Mouse (Mus musculus): Measurements from ENCODE around the gene Slc47a1. TPM values are rescaled to one million over a fixed set of nuclear protein-coding genes. Genes with fewer than 3 reads are reported as not detected.

Gene Slc47a1
- polyA plus RNA-seq, 1 experiment, result 3.4 TPM

DNA sequence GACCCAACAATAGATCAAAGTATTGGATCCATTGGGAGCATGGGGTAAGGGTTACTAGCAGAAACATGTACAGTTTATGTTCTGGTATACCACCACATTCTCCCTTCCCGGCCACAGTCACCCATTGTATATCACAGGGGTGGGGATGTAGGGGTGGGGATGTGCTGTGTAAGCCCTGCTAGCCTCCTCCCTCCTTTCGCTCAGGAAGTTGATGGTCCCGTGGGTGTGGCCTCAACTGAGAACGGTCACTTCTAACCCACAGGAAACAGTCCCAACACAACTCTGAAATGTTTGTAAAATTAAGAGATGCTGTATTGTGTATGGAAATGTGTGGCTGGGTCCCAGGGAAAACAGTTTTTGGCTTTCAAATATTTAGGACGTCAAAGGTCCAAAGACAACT, 35.3 kb upstream of the Slc47a1 start:
- Histone ChIP-seq H3K4me1 (replicated peaks; ENCODE audit: control insufficient read depth, insufficient read depth, low read length) (no peaks in the 10 kb centered on the region), H3K4me3 (ENCODE audit: control insufficient read depth, insufficient read depth, low read length) (no peak overlapping the region), H3K36me3 (ENCODE audit: control insufficient read depth, insufficient read depth, low read length) (no peaks in the 10 kb centered on the region), H3K27me3 (ENCODE audit: control insufficient read depth, insufficient read depth, low read length) (peaks cover under 1% of the 10 kb centered on the region; the same call in 1 of the 2 replicates), H3K27ac (ENCODE audit: control insufficient read depth, insufficient read depth, low read length) (no peak overlapping the region)
- 34% methylated on average over 5 of the region's 5 CpGs for WGBS
- TF ChIP-seq POLR2A (IDR thresholded peaks at IDR 0.05; ENCODE audit: control insufficient read depth, extremely low read depth, insufficient read depth, low read length, poor library complexity), result no peak
- no peak for DNase-seq

DNA sequence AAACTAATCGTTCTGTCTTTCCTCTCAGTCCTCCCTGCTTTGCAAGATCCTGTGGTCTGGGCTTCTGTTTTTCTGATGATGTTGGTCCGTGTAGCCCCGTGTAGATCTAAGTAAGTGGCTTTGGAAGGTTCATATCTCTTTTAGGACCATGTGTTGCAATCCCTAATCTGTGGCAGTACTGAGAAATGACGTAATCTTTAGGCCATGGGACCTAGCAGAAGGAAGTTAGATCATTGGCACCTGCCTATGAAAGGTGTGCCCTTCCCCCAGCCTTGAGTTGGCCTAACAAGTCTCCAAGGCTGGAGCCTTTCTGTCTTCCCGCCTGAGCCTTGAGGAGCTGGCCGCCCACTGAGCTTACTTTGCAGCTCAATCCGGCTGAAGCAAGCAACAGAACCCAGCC, 33.7 kb upstream of the Slc47a1 start:
- Histone ChIP-seq H3K36me3 (ENCODE audit: control insufficient read depth, insufficient read depth, low read length) (no peaks in the 10 kb centered on the region), H3K27ac (ENCODE audit: control insufficient read depth, insufficient read depth, low read length) (no peak overlapping the region), H3K4me1 (replicated peaks; ENCODE audit: control insufficient read depth, insufficient read depth, low read length) (no peaks in the 10 kb centered on the region), H3K27me3 (ENCODE audit: control insufficient read depth, insufficient read depth, low read length) (peaks cover 3% of the 10 kb centered on the region; the same call in 1 of the 2 replicates), H3K4me3 (ENCODE audit: control insufficient read depth, insufficient read depth, low read length) (no peak overlapping the region)
- TF ChIP-seq CTCF (IDR thresholded peaks at IDR 0.05; ENCODE audit: borderline replicate concordance, control insufficient read depth, extremely low read depth, insufficient read depth, low read length, poor library complexity) (no peak), POLR2A (IDR thresholded peaks at IDR 0.05; ENCODE audit: control insufficient read depth, extremely low read depth, insufficient read depth, low read length, poor library complexity) (no peak)
- no peak for DNase-seq
- 73% methylated on average over 7 of the region's 7 CpGs for WGBS

DNA sequence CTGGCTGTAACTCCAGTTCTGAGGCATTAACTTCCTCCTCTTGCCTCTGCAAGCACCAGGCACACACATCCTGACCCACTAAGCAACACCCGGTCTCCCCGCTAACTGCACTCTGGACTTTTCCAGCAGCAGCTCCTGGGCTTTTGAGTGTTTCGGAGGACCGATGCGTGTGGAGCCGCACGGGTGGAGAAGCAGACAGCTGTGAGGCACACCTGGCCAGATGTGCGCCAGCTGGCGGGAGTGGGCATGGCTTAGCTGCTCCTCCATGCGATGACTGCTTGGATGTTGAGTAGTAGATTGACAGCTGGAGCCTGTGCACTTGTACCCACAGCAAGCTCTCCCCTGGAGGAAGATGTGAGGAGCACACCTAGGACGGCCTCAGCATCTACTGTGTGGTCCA, 33.1 kb upstream of the Slc47a1 start:
- WGBS, result 85% methylated on average over 11 of the region's 11 CpGs
- no peak overlapping the region for H3K27ac ChIP-seq (ENCODE audit: control insufficient read depth, insufficient read depth, low read length)
- H3K27me3 ChIP-seq (ENCODE audit: control insufficient read depth, insufficient read depth, low read length), result peaks cover 3% of the 10 kb centered on the region; the same call in 1 of the 2 replicates
- H3K4me3 ChIP-seq (ENCODE audit: control insufficient read depth, insufficient read depth, low read length), result no peak overlapping the region
- DNase-seq, result no peak
- TF ChIP-seq CTCF (IDR thresholded peaks at IDR 0.05; ENCODE audit: borderline replicate concordance, control insufficient read depth, extremely low read depth, insufficient read depth, low read length, poor library complexity), result no peak
- no peak for TF ChIP-seq POLR2A (IDR thresholded peaks at IDR 0.05; ENCODE audit: control insufficient read depth, extremely low read depth, insufficient read depth, low read length, poor library complexity)
- H3K36me3 ChIP-seq (ENCODE audit: control insufficient read depth, insufficient read depth, low read length), result no peaks in the 10 kb centered on the region
- H3K4me1 ChIP-seq (replicated peaks; ENCODE audit: control insufficient read depth, insufficient read depth, low read length), result no peaks in the 10 kb centered on the region

DNA sequence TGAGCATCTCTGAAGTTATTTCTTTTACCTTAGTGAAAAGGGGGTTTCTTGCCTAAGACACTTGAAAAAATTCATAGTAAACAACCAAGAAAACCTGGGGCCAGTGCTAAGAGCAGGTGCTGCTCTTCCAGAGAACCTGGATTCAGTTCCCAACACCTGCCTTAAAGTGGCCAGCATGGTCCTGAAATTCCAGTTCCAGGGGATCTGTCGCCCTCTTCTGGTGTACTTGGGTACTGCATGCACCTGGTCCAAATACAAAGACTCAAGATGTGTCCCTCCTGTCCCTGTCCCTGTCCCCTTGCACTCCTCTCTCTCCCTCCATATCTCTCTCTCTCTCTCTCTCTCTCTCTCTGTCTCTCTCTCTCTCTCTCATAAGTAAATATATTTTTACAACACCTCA, 32.0 kb upstream of the Slc47a1 start:
- TF ChIP-seq POLR2A (IDR thresholded peaks at IDR 0.05; ENCODE audit: control insufficient read depth, extremely low read depth, insufficient read depth, low read length, poor library complexity), result no peak
- TF ChIP-seq CTCF (IDR thresholded peaks at IDR 0.05; ENCODE audit: borderline replicate concordance, control insufficient read depth, extremely low read depth, insufficient read depth, low read length, poor library complexity), result peak; percentile 52; the same call in 1 of the 2 replicates
- H3K27me3 ChIP-seq (ENCODE audit: control insufficient read depth, insufficient read depth, low read length), result peaks cover 3% of the 10 kb centered on the region; the same call in 1 of the 2 replicates
- H3K36me3 ChIP-seq (ENCODE audit: control insufficient read depth, insufficient read depth, low read length), result no peaks in the 10 kb centered on the region
- no peaks in the 10 kb centered on the region for H3K4me1 ChIP-seq (replicated peaks; ENCODE audit: control insufficient read depth, insufficient read depth, low read length)
- WGBS, result 0% methylated on average over 1 of the region's 1 CpGs
- no peak overlapping the region for H3K27ac ChIP-seq (ENCODE audit: control insufficient read depth, insufficient read depth, low read length)
- no peak overlapping the region for H3K4me3 ChIP-seq (ENCODE audit: control insufficient read depth, insufficient read depth, low read length)
- DNase-seq, result peak; percentile 79

DNA sequence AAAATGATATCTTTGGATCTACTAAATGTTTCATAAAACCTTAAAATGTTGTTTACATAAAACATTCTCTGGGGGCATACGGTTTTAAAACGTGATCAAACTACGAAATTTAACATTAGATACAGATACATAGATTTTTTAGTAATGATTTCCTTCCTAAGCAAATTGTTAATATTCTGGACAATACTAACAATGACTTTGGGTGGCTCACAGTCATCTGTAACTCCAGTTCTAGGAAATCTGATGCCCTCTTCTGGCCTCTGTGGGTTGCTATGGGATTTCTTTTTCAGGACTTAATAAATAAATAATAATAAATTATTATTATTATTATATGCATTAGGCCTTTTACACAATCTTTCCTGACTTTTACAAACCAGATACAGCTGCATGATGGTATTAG, 30.9 kb upstream of the Slc47a1 start:
- TF ChIP-seq POLR2A (IDR thresholded peaks at IDR 0.05; ENCODE audit: control insufficient read depth, extremely low read depth, insufficient read depth, low read length, poor library complexity) (no peak), CTCF (IDR thresholded peaks at IDR 0.05; ENCODE audit: borderline replicate concordance, control insufficient read depth, extremely low read depth, insufficient read depth, low read length, poor library complexity) (no peak)
- H3K4me3 ChIP-seq (ENCODE audit: control insufficient read depth, insufficient read depth, low read length), result no peak overlapping the region
- H3K27me3 ChIP-seq (ENCODE audit: control insufficient read depth, insufficient read depth, low read length), result peaks cover 3% of the 10 kb centered on the region; the same call in 1 of the 2 replicates
- H3K36me3 ChIP-seq (ENCODE audit: control insufficient read depth, insufficient read depth, low read length), result no peaks in the 10 kb centered on the region
- no peaks in the 10 kb centered on the region for H3K4me1 ChIP-seq (replicated peaks; ENCODE audit: control insufficient read depth, insufficient read depth, low read length)
- H3K27ac ChIP-seq (ENCODE audit: control insufficient read depth, insufficient read depth, low read length), result no peak overlapping the region
- no peak for DNase-seq
- 29% methylated on average over 3 of the region's 3 CpGs for WGBS

DNA sequence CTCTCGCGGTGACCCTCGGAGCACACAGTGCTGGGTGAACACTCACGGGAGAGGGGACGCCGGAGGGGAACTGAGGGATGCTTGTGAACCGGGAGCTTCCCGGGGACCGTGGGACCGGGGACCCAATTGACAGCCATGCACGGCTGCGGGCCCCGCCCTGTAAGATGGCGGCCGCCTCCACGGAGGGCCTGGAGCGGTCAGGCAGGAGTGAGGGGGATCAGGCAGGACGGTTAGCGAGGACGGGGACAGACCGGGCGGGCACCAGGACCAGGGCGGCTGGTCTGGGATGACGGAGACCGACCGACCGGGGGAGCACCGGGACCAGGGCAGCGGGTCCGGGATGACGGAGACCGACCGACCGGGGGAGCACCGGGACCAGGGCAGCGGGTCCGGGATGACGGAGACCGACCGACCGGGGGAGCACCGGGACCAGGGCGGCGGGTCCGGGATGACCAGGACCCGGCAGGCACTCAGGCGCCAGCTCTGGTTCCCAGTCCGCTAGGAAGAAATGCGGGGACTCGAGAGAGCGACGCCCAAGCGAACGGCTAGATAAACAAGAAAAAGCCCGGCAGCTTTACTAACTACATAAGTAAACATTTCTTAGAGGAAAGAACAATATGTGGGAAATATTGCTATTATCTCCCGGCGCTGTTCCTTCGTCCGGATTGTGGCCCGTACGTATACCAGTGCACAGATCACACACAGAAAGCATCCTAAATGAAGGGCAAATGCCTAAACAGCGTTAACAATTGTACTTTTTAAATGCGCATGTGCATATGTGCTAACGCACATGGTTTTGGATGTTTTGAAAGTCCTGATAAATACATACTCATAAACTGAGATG, 30.3 kb upstream of the Slc47a1 start:
- 2% methylated on average over 64 of the region's 64 CpGs for WGBS
- Histone ChIP-seq H3K27ac (ENCODE audit: control insufficient read depth, insufficient read depth, low read length) (no peak overlapping the region), H3K4me3 (ENCODE audit: control insufficient read depth, insufficient read depth, low read length) (peak overlapping the region; percentile 70), H3K36me3 (ENCODE audit: control insufficient read depth, insufficient read depth, low read length) (no peaks in the 10 kb centered on the region), H3K4me1 (replicated peaks; ENCODE audit: control insufficient read depth, insufficient read depth, low read length) (no peaks in the 10 kb centered on the region), H3K27me3 (ENCODE audit: control insufficient read depth, insufficient read depth, low read length) (peaks cover 3% of the 10 kb centered on the region; the same call in 1 of the 2 replicates)
- peak; percentile 49 for DNase-seq
- TF ChIP-seq CTCF (IDR thresholded peaks at IDR 0.05; ENCODE audit: borderline replicate concordance, control insufficient read depth, extremely low read depth, insufficient read depth, low read length, poor library complexity) (no peak), POLR2A (IDR thresholded peaks at IDR 0.05; ENCODE audit: control insufficient read depth, extremely low read depth, insufficient read depth, low read length, poor library complexity) (no peak)

Data from thymus, adult 2 months (tissue).